Mouse (Mus musculus) ovary, postnatal 36 days (tissue): ENCODE results near the gene Ap1s3.

Source experiments
- DNase-seq: peaks from one replicate; pipeline ENCODE4 v3.0.0; 2022; ENCODE audit warnings: low spot score, mixed read lengths

Gene Ap1s3

GRCm38 (mm10) chr1:79591091-79591490 lies 80.7 kb downstream of the Ap1s3 start:
- DNase-seq = no peak

- no peak for DNase-seq
Observed at GRCm38 (mm10) chr1:79589971-79590763, 81.6 kb downstream of the Ap1s3 start.

- DNase-seq = no peak
Observed at GRCm38 (mm10) chr1:79589424-79589823, 82.3 kb downstream of the Ap1s3 start.

- peak; percentile 13 for DNase-seq
Observed at GRCm38 (mm10) chr1:79581136-79581679, 90.6 kb downstream of the Ap1s3 start.

- no peak for DNase-seq
Observed at GRCm38 (mm10) chr1:79577357-79577756, 94.4 kb downstream of the Ap1s3 start.

- no peak for DNase-seq
Observed at GRCm38 (mm10) chr1:79571912-79572311, 99.9 kb downstream of the Ap1s3 start.

GRCm38 (mm10) chr1:79571126-79571525 lies 100.6 kb downstream of the Ap1s3 start:
- DNase-seq = no peak

- DNase-seq = no peak
Observed at GRCm38 (mm10) chr1:79561186-79561585, 110.6 kb downstream of the Ap1s3 start.
